Mouse (Mus musculus) cerebral cortex, adult 2 months (tissue): ENCODE measurements around the gene Ago3.

Experiments used
- WGBS: fragments of 180-500 bp; shearing (Covaris S2); methylation state at CpG from one replicate; pipeline ENCODE4 v1.1.7; 2018; 5-methylcytosine and 5-hydroxymethylcytosine counted together

Ago3 gene

DNA sequence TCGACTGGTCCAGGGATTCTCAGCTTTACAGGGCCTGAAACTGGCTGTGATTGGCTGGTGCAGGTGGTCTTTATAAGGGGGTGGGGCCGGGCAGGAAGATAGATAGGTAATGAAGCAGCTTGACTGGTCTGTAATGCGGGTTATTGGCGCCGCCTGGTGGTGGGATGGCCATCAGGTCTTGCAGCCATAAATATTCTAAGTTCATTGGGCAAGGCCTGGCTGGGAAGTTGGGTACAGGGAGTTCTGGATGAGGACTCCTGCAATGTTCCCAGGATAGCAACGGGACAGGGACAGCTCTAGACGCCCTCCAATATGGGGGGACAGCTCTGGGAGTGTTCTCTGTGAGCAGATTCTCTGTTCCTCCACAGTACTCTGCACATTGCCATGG is 119.4 kb downstream of the Ago3 start:
- WGBS: 15% methylated on average over 7 of the region's 7 CpGs

DNA sequence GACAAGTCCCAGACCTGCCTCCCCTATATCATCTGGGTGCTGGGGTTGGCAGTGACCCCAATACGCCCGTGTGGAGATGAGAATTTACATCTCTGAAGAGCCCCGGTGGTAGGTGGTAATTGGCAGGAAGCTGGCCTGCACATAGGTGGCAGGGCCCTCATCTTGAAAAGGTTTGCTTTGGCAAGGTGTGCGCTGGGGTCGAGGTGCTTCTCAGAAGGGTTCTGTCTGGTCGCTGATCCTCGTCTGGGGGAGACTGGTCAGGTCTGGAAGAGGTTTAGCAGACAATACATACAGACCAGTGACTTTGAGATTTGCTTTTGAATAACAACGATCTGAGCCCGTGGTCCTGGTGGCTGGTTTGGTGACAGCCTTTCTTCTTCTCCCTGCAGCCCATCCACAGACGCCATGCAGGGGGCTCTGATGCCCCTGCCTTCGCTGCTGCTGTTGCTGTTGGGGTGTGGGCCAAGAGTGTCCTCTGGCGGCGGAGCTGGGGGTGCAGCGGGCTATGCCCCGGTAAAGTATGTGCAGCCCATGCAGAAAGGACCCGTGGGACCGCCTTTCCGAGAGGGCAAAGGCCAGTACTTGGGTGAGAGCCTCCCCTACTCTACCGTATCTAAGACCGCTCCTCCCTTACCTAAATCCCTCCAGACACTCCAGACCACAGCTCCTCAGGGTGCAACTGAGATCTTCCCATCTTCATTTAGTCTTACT is 120.0 kb downstream of the Ago3 start:
- 24% methylated on average over 20 of the region's 20 CpGs for WGBS

DNA sequence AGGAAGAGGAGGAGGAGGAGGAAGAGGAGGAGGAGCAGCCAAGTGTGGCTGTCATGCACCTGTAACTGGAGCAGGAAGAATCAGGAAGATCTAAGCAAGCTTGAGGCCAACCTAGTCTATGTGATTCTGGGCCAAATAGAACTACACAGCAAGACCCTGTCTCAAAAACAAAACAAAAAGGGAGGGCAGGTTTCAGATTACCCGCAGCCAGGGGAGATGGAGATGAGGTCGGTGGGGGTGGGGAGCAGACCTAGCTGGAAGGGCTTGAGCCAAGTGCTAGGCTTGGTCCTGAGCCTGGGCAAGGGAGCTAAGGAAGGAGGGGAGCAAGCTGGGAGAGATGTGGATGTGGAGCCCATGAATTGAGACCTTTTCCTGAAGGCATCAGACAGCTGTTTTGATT is 122.5 kb downstream of the Ago3 start:
- WGBS: 28% methylated on average over 2 of the region's 2 CpGs

DNA sequence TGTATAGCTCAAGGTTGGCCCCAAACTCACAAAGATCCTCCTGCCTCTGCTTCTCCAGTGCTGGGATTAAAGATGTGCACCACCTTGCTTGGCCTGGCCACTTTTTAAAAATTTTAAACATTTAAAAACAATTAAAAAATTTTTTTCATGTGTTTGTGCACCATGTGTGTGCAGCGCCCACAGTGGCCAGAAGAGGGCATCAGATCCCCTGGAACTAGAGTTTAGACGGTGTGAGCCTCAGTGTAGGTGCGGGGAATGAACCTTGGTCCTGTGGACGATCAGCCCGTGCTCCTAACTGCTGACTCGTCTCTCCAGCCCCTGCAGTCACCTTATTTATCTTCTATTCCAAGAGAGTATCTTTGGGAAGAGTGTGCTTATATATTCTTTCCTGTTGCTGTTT is 123.3 kb downstream of the Ago3 start:
- 89% methylated on average over 6 of the region's 6 CpGs for WGBS

DNA sequence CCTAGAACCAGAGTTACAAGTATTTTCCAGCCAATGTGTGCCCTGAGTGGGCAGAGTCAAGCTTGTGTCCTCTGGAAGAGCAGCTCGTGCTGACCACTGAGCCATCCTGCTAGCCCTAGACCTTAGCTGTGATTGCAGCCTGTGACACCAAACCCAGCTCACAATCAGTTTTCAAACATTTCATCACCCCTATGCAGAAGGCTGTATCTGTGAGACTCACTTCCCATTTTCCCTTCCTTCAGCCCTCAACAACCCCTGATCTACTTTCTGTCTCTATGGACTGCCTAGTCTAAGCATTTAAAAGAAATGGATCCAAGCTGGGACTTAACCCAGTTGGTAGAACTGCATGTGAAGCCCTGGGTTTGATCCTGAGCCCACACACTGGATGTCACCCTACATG is 123.9 kb downstream of the Ago3 start:
- 83% methylated on average over 1 of the region's 1 CpGs for WGBS

DNA sequence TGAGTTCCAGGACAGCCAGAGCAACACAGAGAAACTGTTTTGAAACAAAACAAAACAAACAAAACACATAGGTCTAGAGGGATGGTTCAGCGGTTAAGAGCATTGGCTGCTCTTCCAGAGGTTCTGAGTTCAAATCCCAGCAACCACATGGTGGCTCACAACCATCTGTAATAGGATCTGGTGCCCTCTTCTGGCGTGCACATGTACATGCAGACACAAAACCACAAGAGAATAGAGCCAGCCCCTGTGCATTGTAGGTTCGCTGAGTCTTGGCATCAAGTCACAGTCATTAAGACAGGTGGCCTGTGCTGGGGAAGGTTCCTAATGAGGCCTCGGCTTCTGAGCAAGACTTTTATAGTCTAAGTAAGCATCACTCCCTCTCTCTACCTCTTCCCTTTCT is 125.5 kb downstream of the Ago3 start:
- WGBS: 58% methylated on average over 4 of the region's 4 CpGs

DNA sequence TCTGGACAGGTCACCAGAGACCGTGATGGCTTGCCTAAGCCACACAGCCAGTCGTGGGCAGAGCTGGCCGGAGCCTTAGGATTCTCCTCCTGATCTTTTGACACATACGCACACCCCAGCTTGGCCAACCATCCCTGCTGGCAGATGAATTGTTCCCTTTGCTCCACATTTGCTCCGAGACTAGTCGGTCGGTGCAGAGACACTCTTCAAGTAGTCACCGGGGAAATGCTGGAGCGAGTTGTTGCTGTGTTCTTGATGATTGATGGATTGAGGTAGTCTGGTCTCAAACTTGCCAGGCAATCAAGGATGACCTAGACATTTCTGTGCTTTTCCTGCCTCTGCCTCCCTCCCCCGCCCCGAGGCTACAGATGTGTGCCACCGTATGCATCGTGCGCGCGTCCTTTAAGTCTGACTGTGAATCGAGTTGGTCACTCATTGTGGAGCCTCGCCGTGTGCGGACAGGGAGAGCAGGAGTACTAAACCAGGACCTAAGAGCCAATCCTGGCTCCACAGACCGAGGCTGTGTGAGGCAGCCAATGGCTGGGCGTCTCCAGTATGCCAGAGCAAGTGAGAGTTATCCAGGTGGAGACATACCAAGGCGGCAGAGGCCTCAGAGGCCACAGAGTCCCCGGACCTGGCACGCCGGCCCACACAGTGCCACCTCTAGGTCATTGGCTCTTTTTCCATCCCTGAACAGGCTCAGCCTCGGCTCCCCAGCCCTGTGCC is 127.6 kb downstream of the Ago3 start:
- WGBS: 26% methylated on average over 27 of the region's 27 CpGs

DNA sequence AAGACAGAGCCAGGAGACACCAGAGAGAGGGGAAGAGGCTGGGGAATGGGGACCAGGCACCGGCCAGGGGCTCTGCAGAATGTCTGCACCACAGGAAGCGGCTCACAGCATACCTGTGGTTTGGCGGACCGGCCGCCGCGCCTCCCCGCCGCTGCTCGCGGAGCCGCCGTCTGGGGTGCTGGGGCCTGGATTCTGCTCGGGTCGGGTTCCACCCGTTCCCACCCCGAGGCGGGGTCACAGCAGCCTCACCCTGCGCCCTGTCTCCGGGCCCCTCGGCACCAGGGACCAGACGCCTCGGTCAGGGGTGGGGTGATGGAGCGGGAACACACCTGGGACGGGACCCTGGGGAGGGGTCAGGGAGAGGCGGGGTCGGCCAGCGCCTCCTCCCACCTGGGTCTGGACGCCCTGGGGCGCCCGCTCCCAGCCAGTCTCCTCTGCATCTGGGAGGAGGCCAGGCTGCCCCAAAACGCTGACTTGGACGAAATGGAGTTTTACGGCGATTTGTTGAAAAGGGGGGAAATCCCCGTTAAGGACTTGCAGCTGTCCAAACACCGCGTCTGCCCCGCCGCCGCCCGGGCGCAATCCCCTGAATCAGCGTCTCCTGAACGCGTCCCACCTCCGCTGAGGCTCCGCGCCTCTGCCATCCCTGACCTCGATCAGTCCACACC is 128.3 kb downstream of the Ago3 start:
- WGBS: 3% methylated on average over 46 of the region's 50 CpGs

DNA sequence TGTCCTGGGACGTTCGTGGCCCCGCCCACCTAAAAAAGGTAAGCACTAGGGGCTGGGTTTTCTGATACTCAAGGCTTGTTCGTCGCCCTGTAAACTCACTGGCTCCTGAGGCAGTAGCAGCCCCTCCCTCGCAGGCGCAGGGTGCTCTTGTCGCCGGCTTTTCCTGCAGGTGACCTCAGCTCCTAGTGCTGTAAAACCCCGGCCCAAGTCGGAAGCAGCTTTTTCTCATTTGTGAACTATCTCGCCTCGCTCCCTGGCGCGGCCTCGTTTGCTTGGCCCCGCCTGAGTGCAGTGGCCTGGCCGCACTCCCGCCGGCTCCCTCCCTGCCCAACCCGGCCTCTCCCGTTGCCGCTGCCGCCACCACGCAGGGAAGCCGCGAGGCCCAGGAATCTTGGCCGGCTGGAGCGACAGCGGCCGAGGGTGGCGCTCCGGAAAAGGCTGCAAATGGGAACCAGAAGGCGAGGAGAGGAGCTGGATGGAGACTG is 132.7 kb downstream of the Ago3 start:
- WGBS: 2% methylated on average over 34 of the region's 34 CpGs

DNA sequence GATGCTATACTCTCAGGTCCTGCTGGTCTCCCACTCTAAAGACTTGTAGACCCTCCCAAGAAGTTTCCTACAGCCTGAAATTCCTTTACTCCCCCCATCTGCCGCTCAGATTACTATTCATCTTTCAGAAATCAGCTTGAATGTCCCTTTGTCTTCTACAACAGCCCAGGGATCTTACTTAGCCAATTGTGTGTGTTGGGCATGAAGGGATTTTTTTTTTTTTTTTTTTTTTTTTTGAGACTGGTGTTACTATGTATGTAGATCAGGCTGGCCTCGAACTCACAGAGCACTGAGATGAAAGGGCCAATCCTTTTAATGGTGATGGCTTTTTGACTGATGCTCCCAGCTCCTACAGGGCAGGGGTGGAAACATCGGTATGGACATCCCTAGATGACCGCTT is 133.4 kb downstream of the Ago3 start:
- WGBS: 54% methylated on average over 4 of the region's 4 CpGs

DNA sequence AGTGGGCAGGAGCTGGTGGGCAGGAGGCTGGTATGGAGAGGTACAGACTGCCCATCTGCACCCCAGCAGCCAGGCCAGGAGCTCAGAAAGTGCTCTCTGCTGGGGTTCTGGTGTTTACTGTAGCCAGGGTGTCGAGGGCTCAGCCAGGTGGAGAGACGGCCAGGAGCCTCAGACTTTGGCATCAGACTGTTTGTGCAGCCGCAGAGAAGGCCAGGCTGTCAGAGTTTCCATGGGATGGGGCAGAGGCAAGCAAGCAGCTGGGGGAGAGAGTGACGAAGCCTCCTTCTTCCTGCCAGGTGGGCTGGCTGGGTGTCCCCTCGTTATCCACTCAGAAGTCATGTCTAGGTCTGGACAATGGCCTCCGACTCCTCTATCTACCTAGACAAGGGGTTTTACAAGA is 134.2 kb downstream of the Ago3 start:
- WGBS: 89% methylated on average over 6 of the region's 6 CpGs

DNA sequence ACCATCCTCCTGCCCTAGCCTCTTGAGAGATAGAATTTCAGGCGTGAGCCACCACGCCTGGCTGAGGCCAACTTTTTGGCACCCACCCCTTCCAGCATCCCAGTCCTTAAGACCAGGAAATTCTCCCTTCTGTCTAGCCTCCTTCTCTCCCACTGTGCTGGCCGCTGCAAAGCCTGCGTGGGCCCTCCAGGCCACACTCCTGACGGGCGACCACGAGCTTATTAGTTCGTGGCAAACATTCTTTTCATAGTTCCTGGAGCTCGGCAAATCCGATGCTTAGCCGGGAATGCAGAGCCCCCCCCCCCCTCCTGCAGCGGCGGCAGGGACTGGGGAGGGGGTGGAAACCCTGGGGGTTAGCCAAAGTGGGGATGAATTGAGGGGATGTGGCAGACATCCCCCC is 138.2 kb downstream of the Ago3 start:
- WGBS: 46% methylated on average over 13 of the region's 13 CpGs

DNA sequence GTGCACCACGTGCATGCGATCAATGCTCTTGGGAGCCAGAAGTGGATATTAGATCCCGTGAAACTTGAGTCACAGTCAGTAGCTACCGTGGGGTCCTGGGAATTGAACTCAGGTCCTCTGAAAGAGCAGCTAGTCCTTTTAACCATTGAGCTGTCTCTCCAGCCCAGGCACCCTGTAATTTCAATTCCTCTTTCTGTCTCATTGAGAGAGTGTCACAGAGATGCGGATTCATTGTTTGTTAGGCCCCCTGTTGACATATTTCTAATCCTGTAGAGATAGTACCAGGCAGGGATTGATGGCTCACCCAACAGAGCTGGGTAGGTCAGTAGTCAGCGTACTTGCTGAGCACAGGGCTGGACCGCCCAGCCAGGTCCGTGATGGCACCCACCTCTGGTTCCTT is 139.0 kb downstream of the Ago3 start:
- WGBS: 91% methylated on average over 8 of the region's 8 CpGs

DNA sequence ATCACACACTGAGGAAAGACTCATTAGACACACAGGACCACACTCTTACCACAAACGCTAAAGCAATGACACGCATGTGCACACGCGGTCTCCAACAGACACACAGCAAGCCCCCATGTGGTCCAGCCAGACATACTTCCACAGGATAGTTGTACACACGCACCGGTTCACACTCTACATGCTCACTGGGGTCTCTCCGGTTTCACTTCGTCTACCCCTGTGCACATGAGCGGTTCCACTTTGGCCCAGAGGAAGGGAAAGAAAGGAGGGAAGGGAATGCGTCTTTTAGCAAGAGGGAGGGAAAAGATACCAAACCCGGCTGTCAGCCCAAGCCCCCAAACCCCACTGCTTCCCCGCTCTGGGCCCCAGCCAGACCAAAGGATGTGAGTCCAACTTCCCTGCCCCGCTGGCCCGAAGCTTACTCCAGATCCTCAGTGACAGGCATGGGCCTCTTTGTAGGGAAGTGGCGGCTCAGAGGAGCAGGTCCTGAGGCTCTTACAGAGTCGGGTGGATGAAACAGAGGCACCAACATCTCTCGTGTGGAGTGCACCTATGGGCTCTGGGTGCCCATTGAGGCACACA is 141.2 kb downstream of the Ago3 start:
- WGBS: 59% methylated on average over 17 of the region's 17 CpGs

DNA sequence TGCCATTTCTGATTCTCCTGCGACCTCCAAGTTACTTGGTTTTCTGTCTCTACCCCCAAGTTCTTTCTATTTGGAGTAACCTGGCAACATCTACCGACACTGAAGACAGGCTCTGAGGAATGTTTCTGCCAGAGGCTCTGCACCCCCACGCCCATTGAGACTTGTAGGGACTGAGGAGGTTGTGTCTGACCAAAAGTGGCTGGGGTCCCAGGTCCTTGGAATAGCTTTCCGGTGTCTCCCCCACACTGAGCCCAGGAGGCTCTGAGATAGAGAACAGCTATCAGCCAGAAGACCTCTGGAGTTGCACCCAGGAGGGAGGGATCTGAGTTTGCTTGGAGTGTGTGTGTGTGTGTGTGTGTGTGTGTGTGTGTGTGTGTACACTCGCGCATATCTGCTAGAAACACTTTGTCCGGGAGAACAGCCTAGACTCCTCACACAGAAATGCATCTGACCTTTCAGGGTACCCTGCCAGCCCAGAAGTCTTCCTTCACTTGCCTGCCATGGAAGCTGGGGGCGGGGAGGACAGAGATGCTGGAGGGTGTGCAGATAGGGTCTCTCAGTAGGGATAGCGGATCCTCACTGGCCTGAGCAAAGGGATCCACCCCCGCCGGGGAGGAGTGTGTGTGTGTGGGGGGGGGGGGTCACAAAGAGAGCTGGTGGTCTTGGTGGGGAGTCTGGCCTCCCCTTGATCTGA is 141.9 kb downstream of the Ago3 start:
- WGBS: 37% methylated on average over 11 of the region's 11 CpGs

DNA sequence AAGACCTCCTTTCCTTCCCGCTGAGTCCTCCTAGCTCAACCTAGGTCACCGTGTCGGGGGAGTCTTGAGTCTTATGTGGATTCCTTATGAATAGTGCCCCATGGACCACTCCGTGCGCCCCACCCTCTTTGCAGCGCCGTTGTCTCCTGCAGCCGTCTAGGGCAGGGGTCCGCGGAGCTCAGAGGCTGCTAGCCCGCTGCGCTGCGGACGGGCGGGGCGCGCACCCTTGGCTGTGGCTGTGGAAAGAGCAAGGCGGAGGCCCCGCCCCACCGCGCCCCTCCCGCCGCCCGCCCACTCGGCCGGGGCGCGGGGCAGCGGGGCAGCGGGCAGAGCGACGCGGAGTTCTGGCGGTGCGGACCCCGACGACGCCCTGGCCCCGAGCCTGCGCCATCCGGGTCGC is 142.9 kb downstream of the Ago3 start, which contains the start of gene Col8a2:
Gene Col8a2, plus strand, starts transcription at position 302 of the 400 bp plus-strand sequence.
- WGBS: 3% methylated on average over 37 of the region's 42 CpGs

DNA sequence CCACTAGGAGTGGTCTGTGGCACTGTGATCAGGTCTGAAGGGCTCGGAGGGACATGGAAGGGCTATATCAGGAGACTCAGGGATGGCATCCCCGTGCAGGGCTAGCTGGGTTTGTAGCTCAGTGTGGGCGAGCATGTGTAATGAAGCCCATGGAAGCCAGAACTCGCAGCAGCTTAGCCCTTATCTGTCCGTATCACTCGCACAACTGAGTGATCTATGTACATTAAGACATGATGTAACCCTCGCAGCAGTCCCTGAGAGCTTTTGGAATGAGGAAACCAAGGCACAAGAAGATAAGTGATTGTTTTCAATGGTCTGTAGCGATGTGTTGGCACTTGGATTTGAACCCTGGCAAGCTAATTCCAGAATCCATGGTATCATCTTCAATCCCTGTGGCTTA is 145.8 kb downstream of the Ago3 start:
- 92% methylated on average over 8 of the region's 8 CpGs for WGBS

DNA sequence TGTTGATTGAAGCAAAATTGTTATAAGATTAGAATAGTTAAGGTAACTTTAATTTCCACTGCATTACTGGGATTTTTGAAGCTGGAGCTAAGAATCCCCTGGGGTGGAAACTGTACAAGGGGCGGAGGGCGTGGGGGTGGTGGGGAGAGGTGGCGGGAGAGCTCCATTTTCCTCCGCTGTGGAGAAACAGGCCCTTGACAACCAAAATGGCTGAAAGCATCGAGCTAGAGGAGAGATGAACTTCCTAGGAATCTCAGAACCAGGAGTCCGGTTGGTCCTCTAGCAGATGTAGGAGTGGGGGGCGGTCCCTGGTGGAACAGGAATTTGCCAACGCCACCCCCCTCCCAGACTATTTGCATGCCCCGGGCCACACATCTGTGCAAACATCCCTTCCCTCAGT is 147.7 kb downstream of the Ago3 start:
- WGBS: 86% methylated on average over 9 of the region's 9 CpGs
